In genomic region chr4:107732182-107732581, GRCm38 (mm10) we compare ENCODE assay signal across 25 mouse cellular contexts. TPM values are rescaled to one million over a fixed set of nuclear protein-coding genes. Genes with fewer than 3 reads are reported as not detected.
A peak's percentile ranks its signal among the peaks of the same experiment; 100 is the strongest.
DNase-seq lines count a peak whose midpoint lies in the region; ATAC-seq and TF ChIP-seq lines count a peak whose summit lies in the region.
"Had no signal": no experiment of that assay in that cellular context is flagged by ENCODE, and none has a peak within 500 bp of the region (broad histone marks: within the 10 kb centered on the region; RNA-seq: fewer than 3 reads in every experiment).

No protein-coding gene starts in this region.

- no peak overlapping the region for H3K27ac ChIP-seq in hindbrain, embryonic 12.5 days
- H3K27ac ChIP-seq in hindbrain, embryonic 13.5 days = no peak overlapping the region
- H3K27ac ChIP-seq: heart, embryonic 13.5 days; limb, embryonic 15.5 days; liver, embryonic 14.5 days; lung, embryonic 15.5 days; midbrain, embryonic 15.5 days had no signal

- DNase-seq in G1E (ENCODE audit: low spot score) = peak; percentile 23
- peak; percentile 61 for DNase-seq in embryo, embryonic 10 days (ENCODE audit: low spot score)
- peak; percentile 62 for DNase-seq in hindlimb bud, embryonic 11.5 days (ENCODE audit: extremely low spot score, low read depth, low spot score)
- no peak for DNase-seq in cerebellum, postnatal 14 days
- DNase-seq: adrenal gland, adult 8-10 months; cerebellum, adult 11-12 months; cerebellum, postnatal 10 days; gastrocnemius, postnatal 14 days; heart, adult 18-20 months; heart, postnatal 14 days; kidney, adult 2 months; kidney, postnatal 14 days; lung, postnatal 36 days; right cerebral cortex, postnatal 25 days had no signal

- no peak overlapping the region for H3K4me3 ChIP-seq in hindbrain, embryonic 12.5 days
- H3K4me3 ChIP-seq in hindbrain, embryonic 13.5 days = no peak overlapping the region
- no peak overlapping the region for H3K4me3 ChIP-seq in G1E (ENCODE audit: low read depth, low read length)
- H3K4me3 ChIP-seq: heart, embryonic 13.5 days; limb, embryonic 15.5 days; lung, embryonic 15.5 days; megakaryocyte, embryonic 14.5 days; midbrain, embryonic 15.5 days had no signal

- no peak for TF ChIP-seq CTCF in G1E (IDR thresholded peaks at IDR 0.05; ENCODE audit: low read depth, low read length)

- no peaks in the 10 kb centered on the region for H3K36me3 ChIP-seq in hindbrain, embryonic 12.5 days
- H3K36me3 ChIP-seq in hindbrain, embryonic 13.5 days = no peaks in the 10 kb centered on the region
- H3K36me3 ChIP-seq in G1E (replicated peaks) = no peaks in the 10 kb centered on the region
- H3K36me3 ChIP-seq: heart, embryonic 13.5 days; limb, embryonic 15.5 days; lung, embryonic 15.5 days; midbrain, embryonic 15.5 days had no signal

- 0 out of 2 replicates have a peak, but pooled peaks have one; percentile 17 for ATAC-seq in hindbrain, embryonic 12.5 days (ENCODE audit: low FRiP score)
- no peak for ATAC-seq in hindbrain, embryonic 13.5 days (ENCODE audit: low FRiP score)
- no peak for ATAC-seq in G1E (ENCODE audit: extremely low read depth, insufficient number of reproducible peaks, low FRiP score, poor library complexity, severe bottlenecking)
- no peak for ATAC-seq in monocyte, adult 5-6 weeks (replicated peaks; ENCODE audit: insufficient number of reproducible peaks, low FRiP score, low TSS enrichment, poor library complexity, severe bottlenecking)
- ATAC-seq: activated CD4-positive, CD25-positive, alpha-beta regulatory T cell, adult 4 months; midbrain, embryonic 15.5 days had no signal

- no peak overlapping the region for H3K9ac ChIP-seq in hindbrain, embryonic 12.5 days
- H3K9ac ChIP-seq in hindbrain, embryonic 13.5 days = no peak overlapping the region
- H3K9ac ChIP-seq: heart, embryonic 13.5 days; limb, embryonic 15.5 days; liver, embryonic 14.5 days; lung, embryonic 15.5 days; midbrain, embryonic 15.5 days had no signal

- peaks cover 21% of the 10 kb centered on the region; the same call in 1 of the 2 replicates for H3K27me3 ChIP-seq in hindbrain, embryonic 12.5 days
- peaks cover 22% of the 10 kb centered on the region for H3K27me3 ChIP-seq in hindbrain, embryonic 13.5 days
- peaks cover 4% of the 10 kb centered on the region; the same call in 1 of the 2 replicates for H3K27me3 ChIP-seq in G1E (ENCODE audit: insufficient read depth, low read length)
- H3K27me3 ChIP-seq: lung, embryonic 15.5 days; midbrain, embryonic 15.5 days had no signal

- H3K4me2 ChIP-seq in hindbrain, embryonic 12.5 days (replicated peaks) = no peak overlapping the region
- no peak overlapping the region for H3K4me2 ChIP-seq in hindbrain, embryonic 13.5 days
- H3K4me2 ChIP-seq: heart, embryonic 13.5 days; limb, embryonic 15.5 days; lung, embryonic 15.5 days; midbrain, embryonic 15.5 days had no signal

- H3K9me3 ChIP-seq in hindbrain, embryonic 12.5 days (replicated peaks) = no peaks in the 10 kb centered on the region
- no peaks in the 10 kb centered on the region for H3K9me3 ChIP-seq in hindbrain, embryonic 13.5 days
- no peaks in the 10 kb centered on the region for H3K9me3 ChIP-seq in G1E (replicated peaks)
- H3K9me3 ChIP-seq: heart, embryonic 13.5 days; limb, embryonic 15.5 days; lung, embryonic 15.5 days; midbrain, embryonic 15.5 days had no signal

- whole genome bisulfite sequencing in hindbrain, embryonic 12.5 days = 14% methylated on average over 4 of the region's 4 CpGs
- 26% methylated on average over 4 of the region's 4 CpGs for WGBS in hindbrain, embryonic 13.5 days

- peaks cover 31% of the 10 kb centered on the region for H3K4me1 ChIP-seq in hindbrain, embryonic 12.5 days
- H3K4me1 ChIP-seq in hindbrain, embryonic 13.5 days (replicated peaks) = peaks cover 29% of the 10 kb centered on the region
- peaks cover 37% of the 10 kb centered on the region for H3K4me1 ChIP-seq in G1E (ENCODE audit: insufficient read depth, low read depth, low read length)
- H3K4me1 ChIP-seq: heart, embryonic 13.5 days; lung, embryonic 15.5 days had no signal

RNA-seq across cellular contexts. Expression of gene Dmrtb1, which starts 48.2 kb away (rescaled TPM):
- polyA plus RNA-seq in hindbrain, embryonic 12.5 days (2016; fragmentation: Nextera tagmentation; extraction: Ambion mirVana) = 29.8 and 32.0 TPM in 2 replicates
- polyA plus RNA-seq in hindbrain, embryonic 13.5 days (2015; fragmentation: Nextera tagmentation; extraction: Ambion mirVana) = 21.8 and 26.3 TPM in 2 replicates
- total RNA-seq in G1E (2014; fragmentation: Nextera tagmentation) = not detected in 2 replicates
- not detected in 2 replicates for total RNA-seq in G1E (2017)
- not detected in 2 replicates for polyA plus RNA-seq in G1E (2012)
- 1.7 to 4.1 TPM in 2 of 3 replicates, not detected in the other for total RNA-seq in monocyte, adult 5-6 weeks (2017)
- total RNA-seq: adrenal gland, adult 8-10 months; gastrocnemius, postnatal 14 days; heart, adult 18-20 months; heart, postnatal 14 days had no signal
- polyA plus RNA-seq: activated CD4-positive, CD25-positive, alpha-beta regulatory T cell, adult 4 months; lung, embryonic 15.5 days; urinary bladder, adult 2 months had no signal

Comparison
In these comparisons a context has a peak if more than half of its experiments do, and no peak if none do; other contexts are left out.
1. DNase-seq: peak in G1E (single experiment), embryo, embryonic 10 days (single experiment) and hindlimb bud, embryonic 11.5 days (single experiment); none in cerebellum, postnatal 14 days (0 of 2).
2. RNA of gene Dmrtb1, which starts 48.2 kb away (polyA plus RNA-seq): 29.8 to 32.0 TPM in hindbrain, embryonic 12.5 days and 21.8 to 26.3 TPM in hindbrain, embryonic 13.5 days; not detected in G1E; every median in the first group is over 10 times any median in the second.